Mouse (Mus musculus) embryonic facial prominence, embryonic 15.5 days (tissue): ENCODE results near the gene Il4i1. TPM values are rescaled to one million over a fixed set of nuclear protein-coding genes. Genes with fewer than 3 reads are reported as not detected.

Experiments used
- ATAC-seq: fragments of 200-750 bp; cut with Nextera tagmentation; 2 replicates; pipeline ENCODE4 v1.8.0; 2017; ENCODE audit warnings: low read depth, moderate TSS enrichment; ENCODE audit not compliant: insufficient number of reproducible peaks, low FRiP score, low TSS enrichment
- H3K27ac ChIP-seq: fragments of 300-500 bp; sonication (generic); replicated peaks from 2 replicates; pipeline ENCODE4 v1.5.1; 2015; ENCODE audit warnings: mild to moderate bottlenecking, inconsistent platforms
- H3K27me3 ChIP-seq: fragments of 300-500 bp; sonication (generic); 2 replicates; pipeline ENCODE4 v1.6.1; 2015; ENCODE audit warnings: inconsistent platforms
- H3K36me3 ChIP-seq: fragments of 300-500 bp; sonication (generic); 2 replicates; pipeline ENCODE4 v1.6.1; 2015; ENCODE audit warnings: mild to moderate bottlenecking, inconsistent platforms
- H3K4me1 ChIP-seq: fragments of 300-500 bp; sonication (generic); 2 replicates; pipeline ENCODE4 v1.6.1; 2015; ENCODE audit warnings: inconsistent platforms
- H3K4me2 ChIP-seq: fragments of 300-500 bp; sonication (generic); replicated peaks from 2 replicates; pipeline ENCODE4 v1.6.1; 2015; ENCODE audit warnings: mild to moderate bottlenecking, inconsistent platforms
- H3K4me3 ChIP-seq: fragments of 300-500 bp; sonication (generic); replicated peaks from 2 replicates; pipeline ENCODE4 v1.5.1; 2015; ENCODE audit warnings: mild to moderate bottlenecking, inconsistent platforms
- H3K9ac ChIP-seq: fragments of 300-500 bp; sonication (generic); 2 replicates; pipeline ENCODE4 v1.6.1; 2015; ENCODE audit warnings: inconsistent platforms
- H3K9me3 ChIP-seq: fragments of 300-500 bp; sonication (generic); replicated peaks from 2 replicates; pipeline ENCODE4 v1.6.1; 2016; ENCODE audit warnings: inconsistent platforms
- WGBS: fragments of 180-500 bp; shearing (Covaris S2); methylation state at CpG from one replicate; pipeline ENCODE4 v1.1.7; 2015; 5-methylcytosine and 5-hydroxymethylcytosine counted together
- polyA plus RNA-seq: library from polyadenylated mRNA; unstranded; fragments of >200 nt; fragmentation: Nextera tagmentation; extraction: Ambion mirVana; gene quantifications from 2 replicates; pipeline ENCODE4 v1.2.1, GENCODE M21; 2015

Il4i1 gene
- 0.88 and 1.6 TPM in 2 replicates for polyA plus RNA-seq

DNA sequence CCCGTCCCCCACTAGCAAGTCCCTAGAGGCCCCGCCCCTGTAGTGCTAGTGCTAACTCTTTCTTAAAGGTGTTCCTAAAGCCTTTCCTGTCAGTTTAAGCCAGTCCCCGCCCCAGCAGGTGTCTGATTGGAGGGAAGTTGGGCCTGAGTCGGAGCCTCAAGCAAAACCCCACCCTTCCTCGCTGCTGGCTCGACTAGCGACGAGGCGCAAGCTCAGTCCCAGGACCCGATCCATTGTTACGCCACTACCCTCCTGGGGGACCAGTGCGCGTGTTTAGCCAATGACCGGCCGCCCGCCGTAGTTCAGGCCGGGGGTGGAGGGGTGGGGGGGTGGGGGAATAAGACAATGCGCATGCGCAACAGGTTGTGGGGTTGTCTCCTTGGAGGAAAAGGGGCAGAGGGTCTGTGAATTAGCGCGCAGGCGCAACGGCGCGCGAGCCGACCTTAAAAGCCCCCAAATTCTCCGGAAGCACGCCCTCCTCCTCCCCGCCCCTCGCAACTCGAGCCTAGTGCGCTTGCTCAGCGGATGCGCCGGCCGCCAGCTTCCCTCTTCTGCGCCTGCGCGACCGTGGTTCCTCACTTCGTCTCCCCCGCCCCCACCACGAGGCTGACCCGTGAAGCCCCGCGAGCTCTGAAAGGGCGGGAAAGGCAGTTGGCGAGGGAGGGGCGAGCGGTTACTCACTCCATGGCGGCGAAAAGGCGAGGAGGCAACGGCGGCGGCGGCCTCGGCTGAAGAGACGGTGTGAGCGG is at the start of gene Il4i1, which contains the start of gene Nup62:
Gene Il4i1, plus strand, starts transcription at position 667 of the 749 bp plus-strand sequence.
Gene Nup62, plus strand, starts transcription at position 368 of the 749 bp plus-strand sequence.
- under 1% methylated on average over 62 of the region's 62 CpGs for WGBS
- Histone ChIP-seq H3K36me3 (peaks cover 24% of the 10 kb centered on the region), H3K4me2 (peak within 1 kb of the TSS; percentile 71), H3K4me1 (peaks cover 47% of the 10 kb centered on the region), H3K9me3 (no peaks in the 10 kb centered on the region), H3K9ac (peak within 1 kb of the TSS; percentile 86), H3K4me3 (peak within 1 kb of the TSS; percentile 87), H3K27ac (peak within 1 kb of the TSS; percentile 99), H3K27me3 (no peaks in the 10 kb centered on the region)
- peak; percentile 93 for ATAC-seq

DNA sequence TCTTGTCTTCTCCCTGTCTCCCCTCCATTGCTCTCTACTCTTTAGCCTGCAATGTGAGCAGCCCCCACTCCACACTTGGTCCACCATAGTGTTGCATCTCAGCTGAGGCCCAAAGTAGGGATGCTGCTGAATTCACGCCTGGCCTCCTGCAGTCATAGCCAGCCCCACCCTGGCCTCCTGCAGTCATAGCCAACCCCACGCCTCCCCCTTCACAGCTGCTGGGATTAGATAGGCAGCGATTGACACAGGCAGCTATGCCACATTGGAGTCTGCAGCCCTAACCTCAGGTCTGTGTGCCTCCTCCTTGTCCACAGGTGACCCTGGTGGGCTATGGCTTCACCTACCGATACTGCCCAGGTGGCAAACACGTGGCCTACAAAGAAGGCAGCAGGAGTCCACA is 48.1 kb upstream of the Il4i1 start:
- 78% methylated on average over 5 of the region's 5 CpGs for WGBS
- Histone ChIP-seq H3K27ac (no peak overlapping the region), H3K4me2 (no peak overlapping the region), H3K9me3 (no peaks in the 10 kb centered on the region), H3K36me3 (peaks cover 93% of the 10 kb centered on the region), H3K4me3 (no peak overlapping the region), H3K4me1 (no peaks in the 10 kb centered on the region), H3K27me3 (no peaks in the 10 kb centered on the region), H3K9ac (no peak overlapping the region)
- no peak for ATAC-seq

DNA sequence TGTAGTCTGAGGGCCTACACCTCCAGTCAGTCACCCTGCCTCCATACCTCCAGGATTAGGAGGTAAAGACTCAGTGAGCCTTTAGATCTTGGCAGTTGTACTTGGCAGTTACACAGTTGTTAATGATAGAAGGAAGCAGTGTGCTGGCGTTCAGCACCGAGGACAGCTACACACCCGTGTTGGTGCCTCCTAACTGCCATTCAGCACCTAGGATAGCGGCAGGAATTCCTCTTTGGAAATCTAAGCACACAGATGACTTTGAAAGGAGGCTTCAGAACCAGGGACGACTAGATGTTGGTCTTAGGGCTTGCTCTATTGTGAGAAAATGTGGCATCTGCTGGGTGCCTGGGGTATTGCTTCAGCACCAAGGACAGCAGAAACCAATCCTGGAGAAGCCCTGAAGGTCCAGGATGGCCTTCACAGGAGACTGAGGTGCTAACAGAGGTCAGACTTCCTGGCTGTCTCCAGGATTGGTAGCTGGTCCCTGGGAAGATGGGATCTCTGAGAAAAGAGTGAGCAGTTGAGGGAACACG is 46.1 kb upstream of the Il4i1 start:
- Histone ChIP-seq H3K4me1 (no peaks in the 10 kb centered on the region), H3K27me3 (no peaks in the 10 kb centered on the region), H3K4me3 (no peak overlapping the region), H3K27ac (no peak overlapping the region), H3K9ac (no peak overlapping the region), H3K9me3 (no peaks in the 10 kb centered on the region), H3K36me3 (peaks cover 93% of the 10 kb centered on the region), H3K4me2 (no peak overlapping the region)
- WGBS: 11% methylated on average over 6 of the region's 6 CpGs
- no peak for ATAC-seq

DNA sequence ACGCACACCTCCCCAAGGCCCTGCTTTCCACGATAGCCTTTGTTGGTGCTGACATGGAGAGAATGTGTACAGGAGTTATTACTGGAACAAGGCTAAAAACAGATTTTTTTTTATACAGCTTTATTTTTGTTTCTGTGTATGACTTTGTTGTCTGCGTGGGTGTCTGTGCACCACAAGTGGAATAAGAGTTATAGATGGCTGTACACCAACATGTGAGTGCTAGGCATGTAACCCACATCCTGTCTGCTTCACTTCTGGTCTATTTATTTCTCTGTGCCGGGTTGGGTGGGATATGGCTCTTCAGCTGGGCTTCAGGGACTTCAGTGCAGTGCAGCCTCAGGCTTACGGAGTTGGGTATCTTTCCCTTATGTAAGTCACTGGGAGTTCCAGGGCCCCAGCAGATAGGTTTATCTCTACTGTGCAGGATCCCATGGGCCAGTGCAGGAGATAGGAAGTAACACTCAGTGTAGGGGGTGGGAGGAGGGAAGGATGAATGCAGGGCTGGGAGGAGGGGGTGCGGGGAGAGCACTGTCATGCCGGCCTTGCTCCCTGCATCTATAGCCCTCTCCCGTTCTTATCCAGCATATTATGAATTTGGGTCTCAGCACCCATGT is 43.5 kb upstream of the Il4i1 start:
- Histone ChIP-seq H3K9me3 (no peaks in the 10 kb centered on the region), H3K36me3 (peaks cover 87% of the 10 kb centered on the region), H3K9ac (no peak overlapping the region), H3K4me1 (no peaks in the 10 kb centered on the region), H3K4me3 (no peak overlapping the region), H3K4me2 (no peak overlapping the region), H3K27me3 (no peaks in the 10 kb centered on the region), H3K27ac (no peak overlapping the region)
- ATAC-seq: no peak
- 90% methylated on average over 8 of the region's 8 CpGs for WGBS

DNA sequence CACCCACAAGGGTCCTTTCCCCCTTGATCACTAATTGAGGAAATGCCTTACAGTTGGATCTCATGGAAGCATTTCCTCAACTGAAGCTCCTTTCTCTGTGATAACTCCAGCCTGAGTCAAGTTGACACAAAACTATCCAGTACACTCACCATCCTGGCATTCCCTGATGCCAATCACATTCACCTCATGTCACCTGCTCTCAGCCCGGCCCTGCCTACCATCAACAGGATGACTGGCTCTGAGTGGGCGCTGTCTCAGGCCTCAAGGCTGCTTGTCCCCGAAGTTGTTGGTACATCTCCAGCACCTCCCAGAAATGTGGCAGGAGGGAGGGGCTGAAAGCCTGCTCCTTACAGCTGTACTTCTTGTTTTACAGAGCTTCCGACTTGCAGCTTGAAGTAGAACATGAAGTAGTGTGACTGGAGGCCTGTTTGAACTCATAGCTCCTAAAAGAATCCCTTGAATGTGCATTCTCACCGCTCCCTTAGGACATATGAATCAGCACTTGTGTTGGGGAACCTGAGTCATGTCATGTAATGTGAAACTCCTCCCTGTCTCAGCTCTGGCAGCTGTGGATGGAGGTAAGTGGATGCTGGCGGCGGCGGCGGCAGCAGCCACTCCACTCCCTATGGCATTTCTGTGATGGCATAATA is 39.2 kb upstream of the Il4i1 start:
- no peak overlapping the region for H3K4me3 ChIP-seq
- H3K4me2 ChIP-seq: no peak overlapping the region
- 72% methylated on average over 9 of the region's 9 CpGs for WGBS
- no peak overlapping the region for H3K27ac ChIP-seq
- no peaks in the 10 kb centered on the region for H3K4me1 ChIP-seq
- H3K36me3 ChIP-seq: peaks cover 50% of the 10 kb centered on the region
- ATAC-seq: no peak
- no peaks in the 10 kb centered on the region for H3K9me3 ChIP-seq
- no peak overlapping the region for H3K9ac ChIP-seq
- no peaks in the 10 kb centered on the region for H3K27me3 ChIP-seq

DNA sequence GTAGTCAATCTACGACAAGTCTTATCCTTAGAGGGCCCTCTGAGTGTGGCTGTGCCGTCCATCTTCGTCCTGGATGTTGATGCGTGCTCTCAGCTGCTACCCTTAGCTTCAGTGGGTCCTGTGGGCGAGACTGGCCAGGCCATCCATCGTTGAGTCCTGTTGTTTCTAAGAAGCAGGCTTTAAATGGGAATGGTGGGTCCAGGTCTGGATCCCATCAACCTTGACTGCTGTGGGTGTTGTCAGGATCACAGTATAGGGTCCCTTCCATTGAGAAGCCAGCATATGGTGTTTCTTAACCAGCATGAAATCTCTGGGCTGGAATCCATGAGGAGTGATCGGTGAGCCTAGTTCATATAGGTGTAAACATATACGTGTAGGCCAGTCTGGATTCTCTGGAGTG is 36.1 kb upstream of the Il4i1 start:
- peaks cover 20% of the 10 kb centered on the region for H3K36me3 ChIP-seq
- H3K4me2 ChIP-seq: no peak overlapping the region
- no peaks in the 10 kb centered on the region for H3K27me3 ChIP-seq
- no peaks in the 10 kb centered on the region for H3K9me3 ChIP-seq
- no peak overlapping the region for H3K4me3 ChIP-seq
- H3K27ac ChIP-seq: no peak overlapping the region
- H3K9ac ChIP-seq: no peak overlapping the region
- no peak for ATAC-seq
- no peaks in the 10 kb centered on the region for H3K4me1 ChIP-seq
- WGBS: 80% methylated on average over 8 of the region's 8 CpGs

DNA sequence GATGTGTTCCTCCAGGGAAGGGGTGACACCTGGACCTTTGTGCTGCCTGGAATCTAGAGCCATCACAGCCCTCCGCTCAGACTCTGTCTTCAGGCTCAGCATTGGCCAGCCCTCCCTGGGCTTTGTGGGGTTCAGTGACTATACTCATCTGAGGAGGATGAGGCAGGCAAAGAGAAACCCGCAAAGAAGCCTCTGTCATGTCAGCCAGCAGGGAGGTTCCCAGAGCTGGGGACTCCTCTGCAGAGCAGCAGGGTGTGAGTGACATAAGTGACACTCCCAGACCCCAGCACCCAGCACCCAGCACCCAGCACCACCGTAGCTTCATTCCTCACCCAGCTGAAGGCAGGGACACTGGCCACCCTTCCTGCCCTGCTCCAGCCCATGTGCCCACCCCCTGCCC is 26.7 kb upstream of the Il4i1 start:
- ATAC-seq: no peak; the same call in 1 of the 2 replicates
- Histone ChIP-seq H3K9ac (no peak overlapping the region), H3K27ac (no peak overlapping the region), H3K9me3 (no peaks in the 10 kb centered on the region), H3K27me3 (no peaks in the 10 kb centered on the region; the same call in 1 of the 2 replicates), H3K4me2 (no peak overlapping the region), H3K4me1 (no peaks in the 10 kb centered on the region), H3K4me3 (no peak overlapping the region), H3K36me3 (no peaks in the 10 kb centered on the region)
- WGBS: 74% methylated on average over 3 of the region's 3 CpGs

DNA sequence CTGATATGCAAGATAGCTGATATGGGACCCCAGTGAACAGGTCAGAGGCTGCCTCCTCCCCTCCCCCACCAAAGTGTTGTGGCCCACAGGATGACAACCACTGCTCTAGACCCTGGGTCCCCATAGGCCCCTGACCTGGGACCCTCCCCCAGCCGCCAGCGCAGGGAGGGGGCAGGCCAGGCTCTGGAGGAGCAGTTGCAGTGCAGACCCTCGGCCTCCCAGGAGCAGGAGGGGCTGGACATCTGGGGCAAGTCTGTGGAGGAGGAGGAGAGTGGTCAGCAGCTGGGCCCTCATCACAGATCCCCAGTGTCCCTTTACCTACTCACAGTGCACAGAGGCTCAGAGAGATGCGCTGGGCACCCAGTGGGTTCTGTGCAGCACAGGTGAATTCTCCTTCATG is 26.1 kb upstream of the Il4i1 start:
- WGBS: 51% methylated on average over 4 of the region's 4 CpGs
- Histone ChIP-seq H3K4me2 (no peak overlapping the region), H3K27me3 (no peaks in the 10 kb centered on the region; the same call in 1 of the 2 replicates), H3K27ac (no peak overlapping the region), H3K36me3 (no peaks in the 10 kb centered on the region), H3K9me3 (no peaks in the 10 kb centered on the region), H3K9ac (no peak overlapping the region), H3K4me3 (no peak overlapping the region), H3K4me1 (no peaks in the 10 kb centered on the region)
- no peak for ATAC-seq

DNA sequence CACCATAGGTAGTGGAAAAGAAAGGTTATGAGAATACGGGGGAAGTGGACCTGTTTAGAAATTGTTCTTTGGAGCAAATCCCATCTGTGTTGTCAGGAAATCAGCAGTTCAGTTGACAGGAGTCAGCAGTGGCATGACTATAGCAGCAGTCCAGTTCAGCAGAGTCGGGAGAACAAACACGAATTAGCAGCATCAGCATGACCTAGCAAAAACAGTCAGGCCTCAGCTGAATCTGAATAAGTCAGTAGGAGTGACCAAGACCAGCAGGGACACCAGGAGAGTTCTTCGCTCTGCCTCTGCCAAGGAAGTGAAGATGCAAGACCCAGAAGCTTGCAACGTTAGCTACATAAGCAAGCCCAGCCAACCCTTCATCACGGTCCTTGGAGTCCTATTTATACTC is 23.4 kb upstream of the Il4i1 start:
- Histone ChIP-seq H3K27me3 (no peaks in the 10 kb centered on the region; the same call in 1 of the 2 replicates), H3K36me3 (no peaks in the 10 kb centered on the region), H3K4me2 (no peak overlapping the region), H3K9ac (no peak overlapping the region), H3K27ac (no peak overlapping the region), H3K4me1 (no peaks in the 10 kb centered on the region), H3K9me3 (no peaks in the 10 kb centered on the region), H3K4me3 (no peak overlapping the region)
- 74% methylated on average over 6 of the region's 6 CpGs for WGBS
- no peak for ATAC-seq

DNA sequence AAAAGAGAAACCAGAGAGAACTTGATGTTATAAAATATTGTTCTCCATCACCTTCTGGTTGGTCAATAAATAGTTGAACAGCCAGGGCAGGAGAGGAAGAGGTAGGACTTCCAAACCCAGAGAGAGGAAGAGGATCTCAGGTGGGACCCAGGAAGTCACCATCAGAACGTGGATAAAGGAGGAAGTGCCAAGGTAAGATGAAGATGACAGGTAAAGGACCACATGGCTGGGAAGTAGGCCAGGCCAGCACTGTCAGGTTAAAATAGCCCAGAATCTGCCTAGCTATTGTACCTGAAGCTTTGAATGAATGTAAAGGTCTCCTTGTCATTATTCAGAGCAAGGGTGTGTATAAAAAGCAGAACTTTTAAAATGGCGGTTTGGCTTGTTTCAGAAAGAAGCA is 7.3 kb upstream of the Il4i1 start:
- ATAC-seq: no peak
- Histone ChIP-seq H3K4me1 (no peaks in the 10 kb centered on the region), H3K36me3 (peaks cover 24% of the 10 kb centered on the region), H3K4me3 (no peak overlapping the region), H3K9me3 (no peaks in the 10 kb centered on the region), H3K27me3 (no peaks in the 10 kb centered on the region), H3K27ac (no peak overlapping the region), H3K4me2 (no peak overlapping the region), H3K9ac (no peak overlapping the region)
- 74% methylated on average over 2 of the region's 2 CpGs for WGBS

DNA sequence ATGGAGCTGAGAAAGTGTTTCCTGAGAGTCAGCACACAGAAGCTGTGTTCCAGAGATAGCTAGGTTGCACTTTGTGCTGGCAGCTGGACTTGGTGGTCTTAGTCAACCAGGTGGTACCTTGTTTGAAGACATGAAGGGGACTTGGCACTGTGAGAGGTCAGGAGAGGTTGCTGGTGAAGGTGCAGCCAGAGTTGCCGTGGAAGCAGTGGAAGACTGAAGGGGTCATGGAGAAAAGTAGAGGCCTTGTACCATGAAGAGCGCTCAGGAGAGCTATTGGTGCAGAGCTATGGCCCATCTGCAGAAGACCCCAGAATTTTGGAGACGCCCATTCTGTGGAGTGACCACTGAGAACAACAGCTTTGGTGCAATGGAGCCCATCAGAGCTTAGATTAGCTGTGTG is 6.7 kb upstream of the Il4i1 start:
- H3K27ac ChIP-seq: no peak overlapping the region
- H3K4me3 ChIP-seq: no peak overlapping the region
- no peak overlapping the region for H3K9ac ChIP-seq
- no peak for ATAC-seq
- H3K9me3 ChIP-seq: no peaks in the 10 kb centered on the region
- WGBS: 92% methylated on average over 3 of the region's 3 CpGs
- peaks cover 27% of the 10 kb centered on the region for H3K36me3 ChIP-seq
- no peaks in the 10 kb centered on the region for H3K27me3 ChIP-seq
- 0 out of 2 replicates have a peak, but pooled peaks cover under 1% of the 10 kb centered on the region for H3K4me1 ChIP-seq
- no peak overlapping the region for H3K4me2 ChIP-seq
